Mouse (Mus musculus) layer of hippocampus, adult 18-20 months (tissue): ENCODE results near the gene Snrpa. TPM values are rescaled to one million over a fixed set of nuclear protein-coding genes. Genes with fewer than 3 reads are reported as not detected.
A peak's percentile ranks its signal among the peaks of the same experiment; 100 is the strongest.

Experiments
- DNase-seq, 2 experiments: peaks; one replicate each; pipeline ENCODE4 v3.0.0; 2022; ENCODE audit warnings: low spot score in 2 of 2
- total RNA-seq, 2 experiments: library from RNA; stranded (reverse); gene quantifications; 2 replicates each; pipeline ENCODE4 v1.2.3; 2021

Gene Snrpa
- total RNA-seq, 2 experiments from 2014 or later, result 90.9 to 95.3 TPM

- DNase-seq, result no peak
These were observed 7.8 kb upstream of the Snrpa start for GRCm38 (mm10) chr7:27203730-27204449.

- DNase-seq, result no peak
These were observed 2.7 kb upstream of the Snrpa start for GRCm38 (mm10) chr7:27198779-27199178.

- no peak for DNase-seq
These were observed 2.3 kb upstream of the Snrpa start for GRCm38 (mm10) chr7:27198355-27198754.

- no peak for DNase-seq
These were observed 1.6 kb upstream of the Snrpa start for GRCm38 (mm10) chr7:27197634-27198033.

- no peak for DNase-seq
These were observed 1.1 kb upstream of the Snrpa start for GRCm38 (mm10) chr7:27197136-27197535.

GRCm38 (mm10) chr7:27193731-27194130 lies 2.3 kb downstream of the Snrpa start:
- DNase-seq, result no peak

GRCm38 (mm10) chr7:27192434-27192833 lies 3.6 kb downstream of the Snrpa start:
- DNase-seq, result no peak

GRCm38 (mm10) chr7:27189271-27189931 lies 6.7 kb downstream of the Snrpa start:
- DNase-seq, result no peak

GRCm38 (mm10) chr7:27185986-27186385 lies 10.1 kb downstream of the Snrpa start:
- no peak for DNase-seq

- DNase-seq, result no peak
These were observed 11.1 kb downstream of the Snrpa start for GRCm38 (mm10) chr7:27184964-27185363.

GRCm38 (mm10) chr7:27182498-27182897 lies 13.6 kb downstream of the Snrpa start:
- no peak for DNase-seq

- DNase-seq, result no peak
These were observed 15.0 kb downstream of the Snrpa start, which contains the start of the genes Gm21983 and Mia for GRCm38 (mm10) chr7:27180837-27181695. Gm21983 (minus strand) TSS chr7:27181086. Mia (minus strand) TSS chr7:27181157.

GRCm38 (mm10) chr7:27180036-27180435 lies 16.0 kb downstream of the Snrpa start:
- no peak for DNase-seq

GRCm38 (mm10) chr7:27179217-27179918 lies 16.7 kb downstream of the Snrpa start:
- DNase-seq, result no peak

- peak; percentile 99 to 100 for DNase-seq
These were observed 17.5 kb downstream of the Snrpa start, which contains the start of gene Rab4b for GRCm38 (mm10) chr7:27178324-27179216. Rab4b (minus strand) TSS chr7:27178896.

GRCm38 (mm10) chr7:27177942-27178323 lies 18.1 kb downstream of the Snrpa start:
- no peak for DNase-seq

GRCm38 (mm10) chr7:27174896-27175295 lies 21.2 kb downstream of the Snrpa start:
- no peak for DNase-seq

GRCm38 (mm10) chr7:27174496-27174895 lies 21.6 kb downstream of the Snrpa start:
- no peak for DNase-seq

GRCm38 (mm10) chr7:27170981-27171380 lies 25.1 kb downstream of the Snrpa start:
- no peak for DNase-seq

- no peak for DNase-seq
These were observed 27.7 kb downstream of the Snrpa start for GRCm38 (mm10) chr7:27168371-27168770.
